Mouse (Mus musculus) T-cell, adult 2 months (primary cell): ENCODE results near the gene Mdga2.

Experiments used
- DNase-seq: peaks from one replicate; pipeline ENCODE4 v3.0.0; 2022; ENCODE audit warnings: low spot score

The Mdga2 gene

DNA sequence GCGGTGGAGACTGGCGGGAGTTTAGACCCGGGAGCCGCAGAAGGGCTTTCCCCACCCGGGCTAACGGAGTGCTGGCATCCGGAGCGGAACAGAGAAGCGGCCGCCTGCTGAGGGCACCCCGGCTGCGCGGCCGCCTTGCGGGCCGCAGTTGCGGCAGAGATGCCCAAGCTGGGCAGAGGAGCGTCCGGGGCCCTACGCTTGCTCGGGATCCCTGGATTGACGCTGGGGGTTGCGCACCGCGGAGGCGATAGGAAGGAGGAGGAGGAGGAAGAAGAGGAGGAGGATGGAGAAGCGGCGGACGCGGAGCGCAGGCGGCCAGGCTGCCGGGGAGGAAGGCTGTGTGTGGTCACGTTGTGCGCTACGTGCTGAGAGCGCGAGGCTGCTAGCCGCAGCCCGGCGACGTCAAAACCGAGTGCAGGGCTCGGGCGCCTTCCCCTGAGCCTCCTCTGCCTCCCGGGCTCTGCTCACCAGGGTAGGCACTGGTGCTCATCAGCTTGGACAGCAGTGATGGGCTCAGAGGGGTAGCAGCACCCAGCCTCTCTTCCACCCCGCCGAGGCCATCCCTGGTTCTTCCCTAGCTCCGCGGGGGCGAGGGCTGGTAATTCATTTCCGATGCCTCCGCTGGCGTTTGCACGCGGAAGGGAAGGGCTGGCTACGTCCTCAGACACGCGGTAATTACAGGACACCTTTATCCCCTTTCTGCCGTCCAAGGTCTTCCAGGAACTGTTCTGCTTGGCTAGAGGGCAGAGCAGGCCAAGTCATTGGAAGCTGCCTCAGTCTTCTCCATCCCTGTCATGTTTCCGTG lies at the start of gene Mdga2:
TSS of gene Mdga2 (minus strand) at position 329 of the 805 bp plus-strand sequence.
- no peak for DNase-seq

DNA sequence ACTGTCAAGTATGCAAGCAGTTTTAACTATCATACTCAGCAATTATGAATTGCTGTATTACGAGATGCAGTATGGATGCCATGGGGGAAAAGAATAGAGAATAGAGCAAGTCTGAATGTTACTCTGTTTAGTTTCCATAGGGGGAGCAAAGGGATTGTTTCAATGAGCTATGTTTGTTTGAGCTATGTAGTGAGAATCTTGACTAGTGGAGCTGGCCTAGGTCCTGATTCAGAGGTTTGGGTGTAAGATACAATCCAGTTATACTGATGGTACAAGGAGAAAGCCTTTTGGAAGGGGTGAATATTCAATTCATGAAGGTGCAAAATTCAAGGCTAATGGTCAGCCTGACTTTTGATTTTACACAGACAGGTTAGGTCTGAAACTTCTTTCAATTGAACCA lies 45.1 kb upstream of the Mdga2 start:
- no peak for DNase-seq

GRCm38 (mm10) chr12:67223530-67223929 lies 1.2 kb upstream of the Mdga2 start:
- DNase-seq: no peak

DNA sequence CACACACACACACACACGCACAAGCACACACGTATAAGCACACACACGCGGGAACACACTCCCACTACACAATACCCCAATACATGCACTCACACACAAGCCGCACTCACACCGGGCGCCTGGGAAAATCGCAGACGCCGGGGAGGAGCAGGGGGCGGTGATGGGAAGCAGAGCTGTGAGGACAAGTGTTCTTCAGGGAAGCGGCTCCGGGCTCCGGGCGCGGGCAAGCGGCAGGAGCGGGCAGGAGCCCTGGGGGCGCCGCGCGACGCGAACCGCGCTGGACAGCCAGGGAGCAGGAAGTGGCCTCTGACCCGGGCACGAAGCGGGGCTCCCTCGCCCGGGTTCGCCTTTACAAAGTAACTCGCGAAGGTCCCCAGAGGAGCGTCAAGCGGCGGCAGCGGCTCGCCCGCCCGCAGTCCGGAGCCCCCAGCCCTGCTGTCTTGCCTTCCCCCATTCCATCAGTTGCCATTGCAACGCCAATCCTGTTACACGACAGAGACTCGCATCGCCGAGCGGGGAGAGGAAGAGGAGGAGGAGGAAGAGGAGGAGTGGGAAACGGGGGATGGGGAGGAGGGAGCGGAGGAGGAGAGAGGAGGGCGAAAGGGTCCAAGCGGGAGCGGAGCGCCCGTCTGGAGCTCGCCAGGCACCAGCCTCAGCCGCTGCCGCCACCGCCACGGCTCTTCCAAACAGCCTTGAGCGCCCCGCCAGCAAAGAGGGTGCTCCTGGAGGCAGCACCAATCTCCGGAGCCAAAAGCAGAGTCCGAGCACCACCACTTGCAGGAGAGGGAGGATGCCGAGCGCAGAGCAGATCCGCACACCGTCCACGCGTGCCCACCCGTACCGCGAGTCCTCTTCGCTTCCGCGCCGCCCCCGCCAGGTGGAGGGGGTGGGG lies 774 bp downstream of the Mdga2 start:
- DNase-seq: no peak

GRCm38 (mm10) chr12:67220641-67221231 lies 1.6 kb downstream of the Mdga2 start:
- no peak for DNase-seq

GRCm38 (mm10) chr12:67220041-67220440 lies 2.3 kb downstream of the Mdga2 start:
- no peak for DNase-seq

DNA sequence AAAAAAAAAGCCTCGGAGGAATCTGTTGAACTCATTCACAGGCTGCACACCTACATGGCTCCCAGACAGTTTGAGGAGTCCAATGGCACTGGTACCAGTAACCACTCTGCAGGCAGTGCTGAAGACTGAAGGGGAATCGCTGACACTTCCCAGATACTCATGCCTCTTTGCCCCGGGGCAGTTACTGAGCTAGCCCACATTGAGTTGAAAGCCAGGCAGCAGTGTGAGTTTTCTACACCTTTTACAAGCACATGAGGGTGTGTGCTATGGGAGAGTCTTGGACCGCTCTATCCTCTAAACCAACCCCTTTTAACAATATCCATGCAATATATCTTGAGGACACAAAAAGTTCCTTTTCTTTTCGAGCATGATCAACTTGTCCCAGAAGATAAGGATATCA lies 2.8 kb downstream of the Mdga2 start:
- DNase-seq: no peak

DNA sequence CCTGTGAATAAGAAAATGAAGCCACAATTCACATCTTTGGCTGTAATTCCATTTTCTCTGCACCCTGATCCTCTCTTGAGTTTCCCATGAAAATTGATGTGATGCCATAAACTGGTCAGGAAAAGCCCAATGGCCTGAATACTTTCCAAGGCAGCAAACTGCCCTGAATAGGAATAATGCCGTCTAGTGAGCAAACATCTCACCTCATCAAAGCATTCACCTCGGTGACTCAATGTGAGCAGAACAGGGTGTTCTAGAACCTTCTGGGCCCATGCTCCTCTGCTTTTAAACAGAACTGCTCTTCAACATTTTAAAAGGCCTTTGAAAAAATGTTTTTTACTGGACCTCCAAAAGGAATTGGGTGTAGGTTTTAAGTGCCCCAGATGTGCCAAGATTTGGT lies 9.5 kb downstream of the Mdga2 start:
- DNase-seq: no peak

DNA sequence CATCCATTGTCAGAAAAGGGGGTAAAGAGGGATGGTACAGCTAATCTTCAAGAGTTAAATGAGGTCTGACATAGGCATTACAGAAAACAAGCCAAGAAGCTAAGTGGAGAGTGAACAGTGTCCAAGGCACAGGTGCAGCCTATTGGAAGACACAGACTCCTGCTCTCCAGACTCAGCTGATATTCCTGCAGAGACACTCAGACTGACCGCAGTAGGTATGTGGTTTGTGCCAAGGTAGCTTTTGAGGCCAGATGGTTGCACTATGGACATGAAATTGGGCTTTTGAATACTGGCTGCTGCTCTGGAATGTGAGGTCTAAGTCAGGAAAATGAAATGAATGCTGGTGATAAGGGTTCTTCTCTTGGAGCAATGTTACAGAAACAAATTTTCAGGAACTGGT lies 44.2 kb downstream of the Mdga2 start:
- DNase-seq: no peak

- no peak for DNase-seq
Observed at GRCm38 (mm10) chr12:67156569-67157237, 65.6 kb downstream of the Mdga2 start.

GRCm38 (mm10) chr12:67153077-67153476 lies 69.3 kb downstream of the Mdga2 start:
- DNase-seq: no peak

DNA sequence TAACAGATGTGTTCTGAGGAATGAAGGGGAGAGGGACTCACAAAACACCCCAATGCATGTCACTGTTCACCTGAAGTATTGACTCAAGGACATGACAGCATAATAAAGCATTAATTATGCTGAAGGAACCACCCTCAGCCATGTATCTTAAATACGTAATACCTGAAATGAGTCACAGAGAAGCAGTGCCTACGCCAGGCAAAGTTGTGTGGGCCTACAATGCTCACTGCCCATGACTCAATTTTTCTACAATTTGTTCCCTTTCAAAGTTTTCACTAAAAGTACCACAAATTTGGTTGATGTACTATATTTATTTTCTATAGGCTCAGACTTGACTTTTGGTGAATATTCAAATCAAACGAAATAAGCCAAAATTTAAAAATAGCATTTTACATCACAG lies 80.7 kb downstream of the Mdga2 start:
- no peak for DNase-seq

- DNase-seq: no peak
Observed at GRCm38 (mm10) chr12:67140131-67140530, 82.2 kb downstream of the Mdga2 start.

GRCm38 (mm10) chr12:67127457-67127856 lies 94.9 kb downstream of the Mdga2 start:
- DNase-seq: no peak

DNA sequence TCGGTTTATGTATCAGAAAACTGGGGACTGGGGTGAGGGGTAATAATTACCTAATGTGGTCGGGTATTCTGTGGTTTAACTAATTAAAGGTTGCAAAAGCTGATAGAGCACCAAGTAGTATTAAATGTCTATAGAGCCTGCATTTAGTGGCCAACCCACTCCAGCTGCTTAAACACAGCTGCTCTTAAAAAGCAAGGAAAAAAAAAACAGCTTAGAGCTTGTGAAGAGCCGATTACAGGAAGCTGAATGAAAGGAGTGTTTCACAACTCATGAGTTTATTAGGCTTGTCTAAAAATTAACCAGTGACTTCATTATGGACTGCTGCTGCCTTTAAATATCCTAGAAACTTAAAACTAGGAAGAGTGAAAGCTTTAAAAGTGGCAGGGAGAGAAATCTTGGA lies 98.5 kb downstream of the Mdga2 start:
- no peak for DNase-seq

DNA sequence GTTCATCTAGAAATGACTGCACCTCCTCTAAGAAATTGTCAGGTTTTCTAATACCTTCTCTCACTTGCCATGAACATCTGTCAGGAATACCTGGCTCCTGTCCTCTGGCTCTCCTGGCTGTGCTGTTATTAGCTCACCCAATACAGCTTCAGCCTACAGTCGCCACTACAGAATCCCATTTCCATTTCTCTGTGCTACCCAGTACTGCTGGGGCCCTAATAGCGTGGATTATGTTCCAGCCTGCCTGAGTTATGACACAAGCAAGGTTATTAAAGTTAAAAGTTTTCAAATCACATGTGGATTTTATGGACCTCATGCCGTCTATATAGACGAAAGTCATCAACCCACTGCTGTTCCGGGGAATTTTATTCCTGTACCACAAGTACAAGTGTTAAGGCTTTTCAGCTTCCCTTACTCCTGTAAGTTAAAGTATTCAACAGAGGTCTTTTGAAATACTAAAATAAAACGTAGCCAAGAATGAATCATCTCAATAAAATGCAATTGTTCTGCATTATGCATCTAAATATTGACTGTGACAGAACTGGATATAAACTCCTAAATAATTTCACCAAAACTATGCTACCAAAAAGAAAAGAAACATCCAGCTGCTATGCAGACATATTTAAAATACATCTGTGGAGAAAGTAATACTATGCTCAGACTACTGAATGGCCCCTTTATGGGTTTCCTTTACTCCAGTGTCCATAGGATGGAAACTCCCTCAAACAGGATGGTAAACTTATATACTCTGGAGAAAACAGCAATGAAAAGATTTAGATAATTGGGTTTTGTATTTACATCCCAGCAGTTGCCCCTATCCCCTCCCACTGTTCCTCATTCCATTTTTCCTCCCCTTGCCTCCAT lies 103.5 kb downstream of the Mdga2 start:
- DNase-seq: no peak

DNA sequence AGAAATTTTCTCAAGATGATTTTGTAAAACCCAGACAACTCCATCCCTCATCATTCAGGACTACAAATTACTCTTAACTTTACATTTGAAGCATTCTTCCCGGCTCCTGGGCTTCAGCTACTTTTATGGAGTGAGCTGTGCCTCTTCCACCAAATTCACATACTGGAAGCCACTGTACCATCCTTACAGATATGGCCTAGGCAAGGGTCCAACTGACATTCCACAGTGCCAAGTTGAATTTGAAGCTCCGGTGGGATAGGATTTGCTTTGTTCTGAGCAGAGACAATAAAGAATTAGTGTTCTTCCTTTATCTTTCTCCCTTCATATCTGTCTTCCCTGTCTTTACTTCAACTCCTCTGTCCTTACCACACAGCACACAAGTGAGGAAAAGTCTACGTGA lies 118.2 kb downstream of the Mdga2 start:
- no peak for DNase-seq

DNA sequence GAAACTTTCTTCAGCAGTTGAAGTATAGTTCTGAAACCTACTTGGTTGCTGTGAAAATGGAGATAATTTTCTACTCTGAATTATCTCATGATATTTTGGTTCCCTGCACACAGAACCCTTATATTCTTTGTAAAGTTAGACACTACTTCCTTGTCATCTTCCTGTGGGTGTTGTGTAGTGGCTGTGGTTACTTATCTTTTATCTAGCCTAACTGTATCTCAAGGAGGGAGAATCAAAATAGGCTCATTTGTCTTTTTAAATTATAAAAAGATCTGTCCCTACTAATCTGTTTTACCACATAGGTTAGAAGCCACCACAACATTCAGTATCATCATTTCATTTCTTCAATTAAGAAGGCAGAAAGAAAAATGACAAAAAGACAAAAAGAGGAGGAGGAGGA lies 127.9 kb downstream of the Mdga2 start:
- no peak for DNase-seq

- DNase-seq: no peak
Observed at GRCm38 (mm10) chr12:67090420-67090965, 131.9 kb downstream of the Mdga2 start.

- no peak for DNase-seq
Observed at GRCm38 (mm10) chr12:67059136-67060014, 163.0 kb downstream of the Mdga2 start.
